Mouse (Mus musculus) heart, postnatal 0 days (tissue): ENCODE data around the gene Mien1. TPM values are rescaled to one million over a fixed set of nuclear protein-coding genes. Genes with fewer than 3 reads are reported as not detected.

Source experiments
- ATAC-seq: fragments of 200-750 bp; cut with Nextera tagmentation; 2 replicates; pipeline ENCODE4 v1.8.0; 2017; ENCODE audit warnings: low read depth, moderate number of reproducible peaks, moderate library complexity; ENCODE audit not compliant: insufficient read depth
- DNase-seq: peaks from one replicate; pipeline ENCODE4 v3.0.0-alpha.2; 2016; ENCODE audit warnings: low spot score
- H3K27ac ChIP-seq: fragments of 300-500 bp; sonication (generic); 2 replicates; pipeline ENCODE4 v1.5.1; 2014; ENCODE audit warnings: low read depth, mild to moderate bottlenecking
- H3K27me3 ChIP-seq: fragments of 300-500 bp; sonication (generic); 2 replicates; pipeline ENCODE4 v1.6.1; 2014; ENCODE audit warnings: low read length, mixed read lengths; ENCODE audit not compliant: control insufficient read depth, insufficient read depth
- H3K36me3 ChIP-seq: fragments of 300-500 bp; sonication (generic); replicated peaks from 2 replicates; pipeline ENCODE4 v1.6.1; 2014; ENCODE audit warnings: low read length, mixed read lengths; ENCODE audit not compliant: control insufficient read depth, insufficient read depth
- H3K4me1 ChIP-seq: fragments of 300-500 bp; sonication (generic); 2 replicates; pipeline ENCODE4 v1.6.1; 2014; ENCODE audit warnings: antibody characterized with exemption; ENCODE audit not compliant: control insufficient read depth, insufficient read depth
- H3K4me2 ChIP-seq: fragments of 300-500 bp; sonication (generic); 2 replicates; pipeline ENCODE4 v1.6.1; 2014; ENCODE audit warnings: low read depth, mild to moderate bottlenecking, low read length, moderate library complexity
- H3K4me3 ChIP-seq: fragments of 300-500 bp; sonication (generic); 2 replicates; pipeline ENCODE4 v1.5.1; 2014; ENCODE audit warnings: low read depth, low read length
- H3K9ac ChIP-seq: fragments of 300-500 bp; sonication (generic); replicated peaks from 2 replicates; pipeline ENCODE4 v1.6.1; 2014; ENCODE audit warnings: low read depth, low read length, mixed read lengths
- H3K9me3 ChIP-seq: fragments of 300-500 bp; sonication (generic); replicated peaks from 2 replicates; pipeline ENCODE4 v1.6.1; 2016; ENCODE audit warnings: low read length; ENCODE audit not compliant: control insufficient read depth
- CTCF ChIP-seq: IDR thresholded peaks from 2 replicates; pipeline ENCODE4 v1.5.1; 2016; ENCODE audit warnings: antibody characterized with exemption, control low read depth, low read depth
- EP300 ChIP-seq: IDR thresholded peaks from 2 replicates; pipeline ENCODE4 v1.6.1; 2016; ENCODE audit warnings: antibody characterized with exemption, low read depth
- WGBS: fragments of 180-500 bp; shearing (Covaris S2); extraction: QIAGEN DNeasy Blood & Tissue Kit; methylation state at CpG from one replicate; pipeline ENCODE4 v1.1.7; 2014; 5-methylcytosine and 5-hydroxymethylcytosine counted together
- polyA plus RNA-seq: library from polyadenylated mRNA; unstranded; fragments of >200 nt; fragmentation: Nextera tagmentation; extraction: Ambion mirVana; gene quantifications from 2 replicates; pipeline ENCODE4 v1.2.1, GENCODE M21; 2015
- total RNA-seq: library from RNA; depleted of rRNA; stranded (reverse); fragments of >200 nt; gene quantifications from 2 replicates; pipeline ENCODE4 v1.2.3, GENCODE M21; 2014; ENCODE audit warnings: low replicate concordance

Gene Mien1
- total and polyA plus RNA-seq, 2 experiments from 2014 or later, result 20.6 to 104 TPM

DNA sequence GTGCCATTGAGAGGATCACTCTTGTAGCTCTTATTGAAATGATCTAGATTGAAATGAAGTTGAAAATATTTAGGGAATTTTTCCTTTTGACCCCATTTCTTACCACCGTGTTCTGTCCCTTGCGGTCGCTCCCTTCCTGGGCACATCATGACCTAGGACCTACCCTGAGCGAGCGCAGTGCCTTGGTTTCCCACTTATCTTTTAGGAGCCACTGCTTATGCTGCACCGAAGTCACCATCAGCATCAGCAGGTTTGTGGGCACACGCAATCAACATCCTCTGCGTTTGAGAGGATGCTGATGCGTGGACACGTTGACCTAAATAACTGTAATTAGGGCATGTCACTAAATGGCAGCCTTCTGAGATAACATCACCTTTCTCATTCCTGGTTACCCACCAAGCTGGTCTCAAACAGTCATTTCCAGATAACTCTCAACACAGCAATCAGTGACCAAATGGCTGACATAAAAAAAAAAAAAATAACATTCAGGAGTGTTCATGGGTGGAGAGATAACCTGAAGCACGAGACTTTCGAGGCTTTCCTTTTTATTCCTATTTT is 41.2 kb upstream of the Mien1 start:
- no peak overlapping the region for H3K4me2 ChIP-seq
- TF ChIP-seq CTCF (no peak), EP300 (no peak)
- ATAC-seq (no peak), DNase-seq (no peak)
- H3K27ac ChIP-seq, result no peak overlapping the region
- WGBS, result 78% methylated on average over 12 of the region's 12 CpGs
- no peaks in the 10 kb centered on the region for H3K27me3 ChIP-seq
- no peaks in the 10 kb centered on the region for H3K9me3 ChIP-seq
- H3K4me1 ChIP-seq, result 0 out of 2 replicates have a peak, but pooled peaks cover 3% of the 10 kb centered on the region
- no peaks in the 10 kb centered on the region for H3K36me3 ChIP-seq
- H3K4me3 ChIP-seq, result no peak overlapping the region
- H3K9ac ChIP-seq, result no peak overlapping the region

DNA sequence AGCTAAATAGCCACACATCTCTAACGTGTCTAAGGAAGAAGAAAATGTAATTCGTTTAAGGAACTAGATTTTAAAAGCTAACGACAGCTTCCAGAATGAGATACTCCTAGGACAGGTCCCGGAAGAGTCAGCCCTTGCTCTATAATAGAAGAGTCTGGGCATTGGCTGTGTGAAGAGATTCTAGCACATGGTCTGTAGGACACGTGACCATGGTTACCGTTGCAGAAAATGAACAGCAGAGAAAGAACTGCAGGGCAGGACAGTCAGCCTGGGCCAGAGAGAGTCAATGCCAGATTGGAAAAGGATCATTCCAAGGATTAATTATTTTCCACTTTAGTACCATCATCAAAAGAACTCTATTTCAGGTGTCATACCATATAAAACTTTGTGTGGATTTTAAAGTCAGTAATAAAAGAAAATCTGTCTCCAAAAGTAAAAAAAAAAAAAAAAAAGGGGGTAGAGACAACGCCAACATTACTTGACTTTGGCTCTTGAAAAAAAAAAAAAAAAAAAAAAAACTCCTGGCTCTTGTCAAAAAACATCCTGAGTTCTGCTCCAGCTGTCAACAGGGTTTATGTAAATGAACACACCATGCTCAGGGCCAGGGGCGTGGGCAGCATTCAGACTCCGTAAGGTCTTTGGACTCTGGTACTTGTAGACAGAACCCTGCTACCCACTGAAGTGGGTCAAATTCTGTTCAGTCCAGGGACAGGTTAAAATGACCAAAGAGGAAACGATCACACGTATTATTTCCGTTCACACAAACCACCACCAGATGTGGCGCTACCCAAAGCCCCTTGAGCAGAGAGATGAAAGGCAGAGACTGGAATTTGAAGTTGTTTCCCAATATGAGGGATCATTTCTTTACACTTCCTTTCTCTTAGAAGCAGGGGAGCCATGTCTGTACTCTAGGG is 40.5 kb upstream of the Mien1 start:
- no peaks in the 10 kb centered on the region for H3K36me3 ChIP-seq
- H3K4me1 ChIP-seq, result 0 out of 2 replicates have a peak, but pooled peaks cover 3% of the 10 kb centered on the region
- H3K9ac ChIP-seq, result no peak overlapping the region
- no peaks in the 10 kb centered on the region for H3K27me3 ChIP-seq
- H3K4me2 ChIP-seq, result no peak overlapping the region
- 63% methylated on average over 13 of the region's 13 CpGs for WGBS
- no peaks in the 10 kb centered on the region for H3K9me3 ChIP-seq
- DNase-seq, result no peak
- no peak for ATAC-seq
- no peak overlapping the region for H3K27ac ChIP-seq
- H3K4me3 ChIP-seq, result no peak overlapping the region
- TF ChIP-seq EP300, result no peak
- no peak for TF ChIP-seq CTCF

DNA sequence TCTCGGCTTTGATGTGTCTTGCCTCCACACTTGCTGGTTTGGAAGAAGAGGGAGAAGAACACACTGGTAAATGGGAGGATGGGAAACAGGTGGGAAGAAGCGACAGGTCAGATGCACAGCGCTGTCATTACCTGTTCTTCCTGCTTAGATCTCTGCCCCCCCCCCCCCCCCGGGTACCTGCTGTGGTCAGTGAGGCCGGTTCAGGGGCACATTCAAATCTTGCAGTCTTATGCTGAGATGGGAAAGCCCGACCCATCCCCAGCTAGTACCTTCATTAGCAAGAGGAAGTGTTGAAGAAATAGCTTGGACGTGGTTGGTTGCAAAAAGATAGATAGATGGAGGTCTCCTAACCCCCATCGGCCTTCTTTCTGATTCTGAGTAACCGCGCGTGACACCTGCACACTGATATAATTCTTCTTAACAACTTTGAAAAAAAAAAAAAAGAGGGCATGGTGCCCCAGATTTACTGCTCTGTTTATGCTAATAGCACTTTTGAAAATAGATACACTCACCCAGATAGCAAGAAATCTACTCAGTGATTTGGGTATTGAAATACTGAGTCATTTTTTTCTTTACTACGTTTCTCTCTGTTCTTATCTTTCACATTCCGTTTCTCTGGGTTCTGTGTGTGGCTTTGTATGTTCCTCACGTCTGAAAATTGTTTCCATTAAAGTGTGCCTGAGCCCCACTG is 38.4 kb upstream of the Mien1 start:
- ATAC-seq (no peak), DNase-seq (no peak)
- H3K9me3 ChIP-seq, result no peaks in the 10 kb centered on the region
- WGBS, result 52% methylated on average over 14 of the region's 14 CpGs
- H3K4me2 ChIP-seq, result no peak overlapping the region; the same call in 1 of the 2 replicates
- H3K27me3 ChIP-seq, result no peaks in the 10 kb centered on the region
- no peak overlapping the region for H3K9ac ChIP-seq
- H3K27ac ChIP-seq, result no peak overlapping the region
- H3K4me1 ChIP-seq, result 0 out of 2 replicates have a peak, but pooled peaks cover 3% of the 10 kb centered on the region
- H3K36me3 ChIP-seq, result no peaks in the 10 kb centered on the region
- TF ChIP-seq EP300, result no peak
- TF ChIP-seq CTCF, result no peak
- no peak overlapping the region for H3K4me3 ChIP-seq

DNA sequence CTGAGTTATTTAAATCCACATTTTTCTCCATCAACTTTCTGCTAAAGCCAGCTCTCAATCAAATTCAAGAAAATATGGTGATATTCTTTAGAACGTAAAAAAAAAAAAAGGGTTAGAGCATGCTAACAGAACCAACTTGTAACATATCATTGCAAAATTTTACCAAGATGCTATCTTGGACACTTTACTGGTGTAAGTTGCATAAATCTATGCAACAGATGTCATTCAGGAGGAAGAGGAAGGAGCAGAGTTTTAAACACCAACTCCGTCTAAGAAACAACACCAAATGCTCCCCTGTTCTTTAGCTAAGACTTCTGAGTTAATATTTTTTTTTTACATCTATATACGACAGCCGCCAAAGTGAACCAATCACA is 37.6 kb upstream of the Mien1 start:
- Histone ChIP-seq H3K9ac (no peak overlapping the region), H3K9me3 (no peaks in the 10 kb centered on the region), H3K36me3 (no peaks in the 10 kb centered on the region), H3K27ac (no peak overlapping the region), H3K4me1 (0 out of 2 replicates have a peak, but pooled peaks cover 3% of the 10 kb centered on the region), H3K4me3 (no peak overlapping the region), H3K27me3 (no peaks in the 10 kb centered on the region), H3K4me2 (no peak overlapping the region)
- ATAC-seq (no peak), DNase-seq (no peak)
- 60% methylated on average over 4 of the region's 4 CpGs for WGBS
- TF ChIP-seq EP300, result no peak
- TF ChIP-seq CTCF, result no peak

DNA sequence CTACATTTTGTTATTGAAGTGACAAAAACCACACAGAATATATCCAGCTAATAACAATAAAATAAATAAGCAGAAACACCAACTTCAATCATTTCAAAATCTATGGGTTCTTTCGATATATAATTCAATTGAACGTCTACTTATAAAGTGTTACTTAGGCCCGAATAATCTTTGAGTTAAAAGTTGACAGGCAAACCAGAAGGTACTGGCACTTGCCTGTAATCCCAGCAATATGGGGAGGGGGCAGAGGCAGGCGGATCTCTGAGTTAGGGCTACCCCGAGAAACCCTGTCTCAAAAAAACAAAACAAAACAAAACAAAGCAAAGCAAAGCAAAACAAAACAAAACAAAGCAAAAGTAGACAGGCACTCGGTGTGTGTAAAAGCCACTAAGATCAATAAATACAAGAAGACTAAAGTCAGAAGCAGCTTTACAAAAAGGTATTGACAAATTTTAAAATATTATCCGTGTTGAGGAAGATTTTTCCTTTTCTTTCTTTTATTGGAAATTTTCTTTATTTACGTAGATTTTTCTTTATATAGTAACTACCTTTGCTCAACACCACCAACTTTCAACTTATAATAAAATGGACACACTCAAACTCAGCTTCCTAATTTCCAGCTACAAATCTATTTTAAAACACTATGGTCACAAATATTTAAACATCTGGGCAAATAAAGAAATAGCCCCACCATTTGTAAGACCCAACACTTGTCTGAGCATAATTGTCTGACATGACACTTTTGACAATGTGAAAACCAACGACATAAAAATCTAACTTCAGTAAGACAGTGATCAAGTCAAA is 37.0 kb upstream of the Mien1 start:
- H3K27ac ChIP-seq, result no peak overlapping the region
- no peaks in the 10 kb centered on the region for H3K36me3 ChIP-seq
- no peak overlapping the region for H3K9ac ChIP-seq
- 83% methylated on average over 9 of the region's 9 CpGs for WGBS
- no peak overlapping the region for H3K4me3 ChIP-seq
- DNase-seq (no peak), ATAC-seq (no peak)
- H3K9me3 ChIP-seq, result no peaks in the 10 kb centered on the region
- no peaks in the 10 kb centered on the region for H3K27me3 ChIP-seq
- TF ChIP-seq CTCF (no peak), EP300 (no peak)
- H3K4me2 ChIP-seq, result no peak overlapping the region
- 0 out of 2 replicates have a peak, but pooled peaks cover 3% of the 10 kb centered on the region for H3K4me1 ChIP-seq
